In genomic region chr5:114273693-114274402, GRCm38 (mm10) we compare ENCODE assay signal across 9 mouse cellular contexts. TPM values are rescaled to one million over a fixed set of nuclear protein-coding genes. Genes with fewer than 3 reads are reported as not detected.
DNase-seq lines count a peak whose midpoint lies in the region; ATAC-seq and TF ChIP-seq lines count a peak whose summit lies in the region.
"Had no signal": no experiment of that assay in that cellular context is flagged by ENCODE, and none has a peak within 500 bp of the region (broad histone marks: within the 10 kb centered on the region; RNA-seq: fewer than 3 reads in every experiment).

TSS of gene Foxn4 (minus strand) at chr5:114273807.

- peak within 1 kb of the TSS; percentile 43 for H3K4me2 ChIP-seq in lung, embryonic 16.5 days (ENCODE audit: low read depth, low read length)
- H3K4me2 ChIP-seq in forebrain, embryonic 15.5 days (replicated peaks), result peak within 1 kb of the TSS; percentile 61
- H3K4me2 ChIP-seq in liver, embryonic 15.5 days, result peak within 1 kb of the TSS; percentile 40
- H3K4me2 ChIP-seq in stomach, postnatal 0 days (replicated peaks; ENCODE audit: low read depth), result peak within 1 kb of the TSS; percentile 47

- TF ChIP-seq CTCF in stomach, postnatal 0 days (IDR thresholded peaks at IDR 0.05; ENCODE audit: low read depth), result no peak

- no peak within 1 kb of the TSS for H3K27ac ChIP-seq in lung, embryonic 16.5 days (ENCODE audit: low read length)
- H3K27ac ChIP-seq in forebrain, embryonic 15.5 days (replicated peaks), result no peak within 1 kb of the TSS
- no peak within 1 kb of the TSS for H3K27ac ChIP-seq in liver, embryonic 15.5 days (replicated peaks)
- H3K27ac ChIP-seq in stomach, postnatal 0 days (replicated peaks), result no peak within 1 kb of the TSS

- under 1% methylated on average over 43 of the region's 56 CpGs for WGBS in lung, embryonic 16.5 days
- WGBS in forebrain, embryonic 15.5 days, result under 1% methylated on average over 49 of the region's 56 CpGs
- under 1% methylated on average over 53 of the region's 56 CpGs for WGBS in liver, embryonic 15.5 days (ENCODE audit: insufficient replicate concordance)
- under 1% methylated on average over 37 of the region's 56 CpGs for WGBS in stomach, postnatal 0 days

- 0 out of 2 replicates have a peak, but pooled peaks have one; percentile 23 for ATAC-seq in lung, embryonic 16.5 days (ENCODE audit: low read depth)
- ATAC-seq in forebrain, embryonic 15.5 days (replicated peaks), result 0 out of 2 replicates have a peak, but pooled peaks have one; percentile 11
- ATAC-seq in liver, embryonic 15.5 days (ENCODE audit: insufficient read depth), result no peak
- peak; percentile 45 for ATAC-seq in stomach, postnatal 0 days (ENCODE audit: low FRiP score, low TSS enrichment)

- no peak within 1 kb of the TSS for H3K9ac ChIP-seq in lung, embryonic 16.5 days (ENCODE audit: low read length)
- no peak within 1 kb of the TSS for H3K9ac ChIP-seq in forebrain, embryonic 15.5 days (replicated peaks)
- H3K9ac ChIP-seq in liver, embryonic 15.5 days, result no peak within 1 kb of the TSS
- H3K9ac ChIP-seq in stomach, postnatal 0 days (ENCODE audit: low read length), result no peak within 1 kb of the TSS

- H3K36me3 ChIP-seq in lung, embryonic 16.5 days (ENCODE audit: control insufficient read depth, insufficient read depth, low read length), result no peaks in the 10 kb centered on the region
- H3K36me3 ChIP-seq in forebrain, embryonic 15.5 days, result no peaks in the 10 kb centered on the region
- no peaks in the 10 kb centered on the region for H3K36me3 ChIP-seq in liver, embryonic 15.5 days (replicated peaks)
- no peaks in the 10 kb centered on the region for H3K36me3 ChIP-seq in stomach, postnatal 0 days (ENCODE audit: control insufficient read depth, insufficient read depth, low read length)

- H3K27me3 ChIP-seq in lung, embryonic 16.5 days (ENCODE audit: control insufficient read depth, insufficient read depth, low read depth, low read length), result peaks cover 71% of the 10 kb centered on the region
- H3K27me3 ChIP-seq in forebrain, embryonic 15.5 days, result peaks cover 84% of the 10 kb centered on the region
- peaks cover 92% of the 10 kb centered on the region for H3K27me3 ChIP-seq in liver, embryonic 15.5 days
- H3K27me3 ChIP-seq in stomach, postnatal 0 days (ENCODE audit: control insufficient read depth, insufficient read depth, low read length), result peaks cover 8% of the 10 kb centered on the region

- peaks cover 13% of the 10 kb centered on the region for H3K4me1 ChIP-seq in lung, embryonic 16.5 days (replicated peaks; ENCODE audit: control insufficient read depth, insufficient read depth, low read length)
- peaks cover 26% of the 10 kb centered on the region for H3K4me1 ChIP-seq in forebrain, embryonic 15.5 days
- 0 out of 2 replicates have a peak, but pooled peaks cover 5% of the 10 kb centered on the region for H3K4me1 ChIP-seq in liver, embryonic 15.5 days (replicated peaks)
- no peaks in the 10 kb centered on the region for H3K4me1 ChIP-seq in stomach, postnatal 0 days (replicated peaks; ENCODE audit: control insufficient read depth, insufficient read depth)

- H3K4me3 ChIP-seq in lung, embryonic 16.5 days (ENCODE audit: low read length), result peak within 1 kb of the TSS; percentile 33
- H3K4me3 ChIP-seq in forebrain, embryonic 15.5 days, result peak within 1 kb of the TSS; percentile 37
- 0 out of 2 replicates have a peak within 1 kb of the TSS, but pooled peaks have one; percentile 14 for H3K4me3 ChIP-seq in liver, embryonic 15.5 days (replicated peaks)
- peak within 1 kb of the TSS; percentile 25 for H3K4me3 ChIP-seq in stomach, postnatal 0 days (ENCODE audit: low read depth, low read length)

- no peak for DNase-seq in lung, postnatal 14 days
- peak; percentile 23 for DNase-seq in stomach, postnatal 0 days (ENCODE audit: low spot score)
- DNase-seq in cerebellum, postnatal 36 days, result no peak
- DNase-seq in layer of hippocampus, adult 8-10 months (ENCODE audit: low spot score in 2 of 2), result no peak
- DNase-seq in cerebellum, adult 9-10 months, result no peak
- DNase-seq: heart, postnatal 10 days had no signal

- TF ChIP-seq EP300 in stomach, postnatal 0 days (optimal IDR thresholded peaks at IDR 0.05), result no peak

- H3K9me3 ChIP-seq in lung, embryonic 16.5 days (ENCODE audit: control insufficient read depth, low read length), result no peaks in the 10 kb centered on the region
- H3K9me3 ChIP-seq in forebrain, embryonic 15.5 days, result no peaks in the 10 kb centered on the region
- no peaks in the 10 kb centered on the region for H3K9me3 ChIP-seq in liver, embryonic 15.5 days (replicated peaks)
- H3K9me3 ChIP-seq in stomach, postnatal 0 days (ENCODE audit: control insufficient read depth, low read length), result no peaks in the 10 kb centered on the region

RNA-seq across cellular contexts. Expression of gene Foxn4, which starts in this region (rescaled TPM):
- 3.6 and 5.3 TPM in 2 replicates for polyA plus RNA-seq in lung, embryonic 16.5 days (2015; fragmentation: Nextera tagmentation; extraction: Ambion mirVana)
- polyA plus RNA-seq in forebrain, embryonic 15.5 days (2015; fragmentation: Nextera tagmentation; extraction: Ambion mirVana), result 0.11 and 0.56 TPM in 2 replicates
- not detected in 2 replicates for polyA plus RNA-seq in liver, embryonic 15.5 days (2015; fragmentation: Nextera tagmentation; extraction: Ambion mirVana)
- not detected in 2 replicates for polyA plus RNA-seq in stomach, postnatal 0 days (2015; fragmentation: Nextera tagmentation; extraction: Ambion mirVana)
- total RNA-seq in layer of hippocampus, adult 8-10 months (2022), result not detected
- total RNA-seq: heart, postnatal 10 days had no signal

Comparison
In these comparisons a context has a peak if more than half of its experiments do, and no peak if none do; other contexts are left out.
1. Peak in ATAC-seq, H3K4me3 ChIP-seq and H3K4me2 ChIP-seq in forebrain, embryonic 15.5 days; RNA of the gene not detected or under 1 TPM.
2. Peak in DNase-seq, ATAC-seq, H3K4me3 ChIP-seq and H3K4me2 ChIP-seq in stomach, postnatal 0 days; RNA of the gene not detected or under 1 TPM.